Mouse (Mus musculus) layer of hippocampus, adult 8-10 months (tissue): ENCODE data around the gene Etv6. TPM values are rescaled to one million over a fixed set of nuclear protein-coding genes. Genes with fewer than 3 reads are reported as not detected.

Experiments
- DNase-seq, 2 experiments: peaks; one replicate each; pipeline ENCODE4 v3.0.0; 2022; ENCODE audit warnings: low spot score in 2 of 2
- total RNA-seq, 4 experiments: library from RNA; stranded (reverse); gene quantifications; 2 replicates each; pipeline ENCODE4 v1.2.4; 2022

The Etv6 gene
- total RNA-seq, 4 experiments from 2014 or later = 10.7 to 14.7 (median 12.2) TPM

DNA sequence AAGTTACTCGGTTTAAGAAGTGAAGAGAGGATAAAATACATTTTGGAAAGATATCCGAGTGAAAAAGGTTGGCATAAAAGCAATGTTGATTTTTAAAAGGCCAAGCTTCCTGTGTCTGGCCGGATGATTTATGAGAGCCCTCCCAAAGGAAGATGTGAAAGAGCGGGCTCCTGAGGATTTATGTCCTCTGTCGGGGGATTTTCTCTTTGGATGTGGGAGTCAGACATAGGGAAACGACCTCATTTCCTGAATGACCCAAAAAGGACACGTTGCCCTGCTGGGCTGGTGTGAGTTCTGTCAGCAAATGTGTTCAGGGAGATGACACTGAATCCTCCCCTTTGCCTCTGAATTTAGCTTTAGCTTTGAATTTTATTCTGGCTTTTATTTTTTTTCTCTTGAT, 8.0 kb downstream of the Etv6 start:
- no peak for DNase-seq

DNA sequence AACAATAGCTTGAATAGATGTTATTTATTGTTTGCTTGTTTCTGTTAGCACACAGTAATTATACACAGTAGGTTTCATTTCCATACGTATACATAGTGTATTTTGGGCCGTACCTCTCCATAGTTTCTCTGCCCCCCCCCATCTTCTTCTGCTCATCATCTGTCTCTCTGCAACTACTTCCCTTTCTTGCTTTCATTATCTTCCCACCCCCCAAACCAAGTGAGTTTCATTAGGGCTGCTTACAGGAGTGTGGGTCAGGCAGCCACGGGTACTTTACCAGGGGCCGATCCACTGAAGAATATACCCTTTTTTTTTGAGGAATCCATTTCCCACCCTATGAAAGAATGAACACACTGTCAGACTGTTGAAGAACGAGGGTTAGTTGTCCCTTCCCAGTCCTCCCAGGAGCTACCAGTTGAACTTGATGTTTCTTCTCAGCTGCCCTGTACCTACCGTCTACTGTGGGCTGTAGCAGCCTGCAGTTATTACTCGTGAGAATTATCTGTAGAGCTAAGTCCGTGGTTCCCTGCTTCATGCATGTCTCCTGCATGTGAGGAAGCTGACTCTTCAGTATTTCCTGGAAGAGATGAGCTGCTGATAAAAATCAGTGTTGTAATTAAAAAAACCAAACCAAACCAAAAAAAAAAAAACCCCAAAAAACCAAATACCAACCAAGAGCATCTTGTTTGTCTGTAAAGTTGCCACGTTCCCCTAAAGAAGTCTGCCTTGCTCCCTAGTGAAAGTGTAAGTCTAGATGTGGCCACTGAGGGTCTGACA, 9.8 kb downstream of the Etv6 start:
- DNase-seq = no peak

DNA sequence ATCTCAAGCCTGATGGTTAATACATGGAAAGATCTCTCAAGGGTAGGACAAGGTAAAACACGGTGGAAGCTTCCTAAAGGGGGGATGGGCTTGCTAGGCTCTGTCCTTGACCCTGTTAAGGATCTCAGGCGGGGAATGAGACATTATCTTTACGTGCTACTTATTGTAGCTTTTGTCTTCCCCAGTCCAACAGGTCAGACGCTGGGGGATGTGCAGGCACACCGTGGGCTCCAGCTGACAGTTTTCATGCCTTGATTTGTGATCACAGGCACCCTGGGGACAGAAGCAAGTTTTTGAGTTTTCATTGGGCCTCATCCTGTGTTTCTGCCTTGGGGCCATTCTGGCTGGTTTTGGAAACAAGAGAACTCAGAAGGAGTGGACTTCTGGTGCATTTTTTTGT, 10.6 kb downstream of the Etv6 start:
- DNase-seq = no peak

DNA sequence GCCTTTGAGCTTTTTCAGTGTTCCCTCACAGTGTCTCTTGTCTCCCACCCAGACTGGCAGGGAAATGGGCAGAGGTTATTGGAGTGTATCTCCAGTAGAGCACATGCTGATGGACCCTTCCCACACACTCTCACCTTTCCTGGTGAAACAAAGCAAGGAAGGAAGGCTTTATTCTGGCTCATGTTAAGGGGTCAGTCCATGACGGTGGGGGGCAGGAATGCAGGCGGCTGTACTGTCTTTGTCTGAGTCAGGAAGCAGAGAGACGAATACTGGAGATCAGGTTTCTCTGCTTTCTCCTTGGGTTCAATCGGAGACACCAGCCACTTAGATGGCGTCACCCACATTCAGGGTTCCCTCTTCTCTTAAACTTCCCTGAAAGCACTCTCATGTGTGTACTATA, 11.7 kb downstream of the Etv6 start:
- DNase-seq = no peak

DNA sequence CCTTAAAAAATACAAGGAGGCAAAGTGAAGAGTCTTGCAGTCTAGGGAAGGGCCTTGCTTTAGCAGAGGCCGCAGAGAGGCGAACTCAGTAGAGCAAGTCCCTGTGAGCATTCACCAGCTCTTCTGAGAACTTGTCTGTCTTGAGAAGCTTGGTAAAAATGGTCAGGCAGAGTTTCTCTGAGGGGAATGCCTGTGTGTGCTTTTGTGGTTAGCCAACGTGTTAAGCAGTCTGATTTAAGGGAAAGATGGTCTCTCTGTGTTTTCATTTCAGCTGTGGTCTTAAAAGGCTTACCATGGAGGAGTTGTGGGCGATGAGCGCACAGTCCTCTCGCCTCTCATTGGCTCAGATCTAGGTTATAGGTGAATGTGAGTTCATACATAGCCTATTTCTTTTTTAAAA, 12.5 kb downstream of the Etv6 start:
- no peak for DNase-seq

DNA sequence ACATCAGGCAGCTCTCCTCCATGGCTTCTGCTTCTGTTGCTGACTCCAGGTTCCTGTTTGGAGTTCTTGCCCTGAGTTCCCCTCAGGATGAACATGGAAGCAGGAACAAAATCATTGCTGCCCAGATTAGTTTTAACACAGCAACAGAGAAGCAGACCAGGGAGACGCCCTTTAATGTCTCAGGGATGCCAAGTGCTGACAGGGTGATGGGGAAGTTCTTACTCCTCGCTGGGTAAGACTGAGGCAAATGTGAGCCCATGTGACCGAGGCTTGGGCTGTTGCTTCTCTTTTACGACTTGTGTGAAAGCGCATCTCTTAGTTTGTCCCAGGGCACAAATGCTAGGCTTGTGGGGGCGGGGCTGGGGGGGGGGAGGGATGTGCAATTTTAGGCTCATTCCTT, 13.5 kb downstream of the Etv6 start:
- DNase-seq = no peak

DNA sequence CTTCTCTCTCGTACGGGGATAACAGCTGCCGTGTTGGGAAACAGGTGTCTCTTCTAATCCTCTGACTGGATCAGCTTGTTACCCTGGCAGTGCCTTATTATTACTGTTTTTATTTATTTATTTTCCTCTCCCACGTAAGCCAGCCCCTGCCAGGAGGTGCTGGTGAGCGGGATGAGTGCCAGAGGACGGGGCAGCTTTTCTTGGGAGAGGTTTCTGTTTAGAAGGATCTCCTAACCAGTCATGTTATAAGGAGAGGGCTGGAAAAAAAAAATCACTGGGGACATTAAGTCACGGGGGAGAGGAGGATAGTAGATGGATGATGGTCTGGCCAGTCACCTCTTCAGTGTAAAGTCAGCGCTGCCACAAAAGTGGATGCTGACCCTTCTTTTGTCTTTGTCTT, 15.0 kb downstream of the Etv6 start:
- DNase-seq = peak in 1 of 2 experiments; percentile 24

DNA sequence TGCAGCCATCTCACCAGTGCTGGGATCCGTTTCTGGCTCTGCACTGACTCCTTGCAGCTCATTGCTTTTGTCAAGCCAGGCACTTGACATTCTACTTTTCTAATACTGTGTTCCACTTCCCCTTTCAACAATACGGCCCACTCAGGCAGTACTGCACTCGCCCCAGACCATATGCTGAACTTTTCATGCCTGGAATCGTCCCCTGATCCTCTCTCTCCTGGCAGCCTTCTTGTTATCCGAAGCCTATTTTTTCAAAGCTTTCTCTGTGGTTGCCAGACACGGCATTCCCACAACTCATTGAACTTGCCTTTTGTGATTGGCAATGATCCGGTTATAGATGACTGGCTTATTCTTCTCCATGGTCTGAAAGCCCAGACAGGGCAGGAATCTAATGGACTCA, 16.4 kb downstream of the Etv6 start:
- peak; percentile 25 to 29 for DNase-seq

DNA sequence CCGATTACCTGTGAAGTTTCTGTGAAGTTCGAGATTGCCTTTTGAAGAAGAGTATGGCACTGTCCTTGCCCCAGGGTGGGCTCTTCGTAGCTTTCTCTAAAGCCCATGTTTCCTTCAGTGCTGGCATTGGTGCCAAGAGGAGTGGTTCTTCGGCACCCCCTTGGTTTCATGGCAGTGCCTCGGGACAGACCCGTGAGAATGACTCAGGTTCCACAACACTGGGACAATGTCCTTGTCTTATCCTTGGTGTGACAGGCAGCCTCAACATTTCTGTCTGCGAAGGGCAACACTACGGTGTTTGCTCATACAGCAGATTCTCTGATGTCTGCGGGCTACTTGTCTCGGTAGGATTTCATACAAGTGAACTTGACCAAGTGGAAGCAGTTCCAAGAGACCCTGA, 17.6 kb downstream of the Etv6 start:
- no peak for DNase-seq

DNA sequence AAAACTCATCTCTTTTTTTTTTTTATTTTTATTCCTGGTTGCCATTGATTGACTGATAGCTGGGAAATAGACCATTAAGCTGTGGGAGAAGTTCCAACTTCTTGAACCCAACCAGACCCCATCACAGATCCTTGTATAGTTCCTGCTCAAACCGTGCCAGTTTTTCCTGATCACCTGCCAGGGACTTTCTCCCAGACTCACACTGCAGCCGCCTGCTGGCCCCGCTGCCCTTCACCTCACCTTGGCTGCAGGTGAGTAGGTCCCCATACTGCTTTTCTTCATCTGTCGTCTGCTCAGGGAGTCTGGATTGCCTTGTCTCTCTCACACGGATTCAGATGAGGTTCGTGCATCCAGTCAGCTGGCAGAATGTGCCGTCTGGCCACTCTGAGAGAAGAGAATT, 18.1 kb downstream of the Etv6 start:
- DNase-seq = no peak

DNA sequence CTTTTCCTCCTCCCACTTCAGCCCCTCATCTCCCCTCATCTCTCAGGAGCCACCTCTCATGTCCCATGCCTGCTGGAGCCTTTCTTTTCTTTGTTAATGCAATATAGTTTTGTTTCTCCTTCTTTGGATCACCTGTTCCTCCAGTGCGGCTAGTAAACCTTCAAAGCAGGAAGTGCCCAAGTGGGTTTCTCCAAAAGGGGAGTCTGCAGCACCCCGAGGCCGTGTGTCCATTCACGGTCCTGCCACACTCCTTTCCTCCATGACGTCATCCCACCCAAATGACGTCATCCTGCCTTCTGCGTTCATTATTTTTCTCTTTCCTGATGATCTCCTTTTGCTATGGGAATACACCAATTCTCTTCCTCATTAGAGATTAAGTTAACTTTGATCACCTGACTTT, 20.1 kb downstream of the Etv6 start:
- DNase-seq = no peak

DNA sequence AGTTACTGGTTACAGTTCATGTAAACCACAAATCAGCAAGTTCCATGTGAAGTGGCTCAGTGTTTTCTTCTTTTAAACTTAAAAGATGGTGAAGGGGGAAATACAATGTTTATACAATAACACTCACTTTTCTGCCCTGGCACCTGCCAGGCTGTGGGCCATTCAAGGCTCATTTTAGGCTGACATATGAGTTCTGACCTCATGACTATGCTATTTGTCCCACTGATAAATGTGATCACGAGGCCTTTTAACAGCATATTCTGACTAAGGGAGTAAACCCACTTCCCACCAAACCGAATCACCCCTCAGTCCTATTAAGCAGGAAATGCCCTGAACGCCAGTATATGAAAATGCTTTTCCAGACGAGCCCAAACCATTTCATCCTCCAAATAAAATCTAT, 23.0 kb downstream of the Etv6 start:
- DNase-seq = no peak

DNA sequence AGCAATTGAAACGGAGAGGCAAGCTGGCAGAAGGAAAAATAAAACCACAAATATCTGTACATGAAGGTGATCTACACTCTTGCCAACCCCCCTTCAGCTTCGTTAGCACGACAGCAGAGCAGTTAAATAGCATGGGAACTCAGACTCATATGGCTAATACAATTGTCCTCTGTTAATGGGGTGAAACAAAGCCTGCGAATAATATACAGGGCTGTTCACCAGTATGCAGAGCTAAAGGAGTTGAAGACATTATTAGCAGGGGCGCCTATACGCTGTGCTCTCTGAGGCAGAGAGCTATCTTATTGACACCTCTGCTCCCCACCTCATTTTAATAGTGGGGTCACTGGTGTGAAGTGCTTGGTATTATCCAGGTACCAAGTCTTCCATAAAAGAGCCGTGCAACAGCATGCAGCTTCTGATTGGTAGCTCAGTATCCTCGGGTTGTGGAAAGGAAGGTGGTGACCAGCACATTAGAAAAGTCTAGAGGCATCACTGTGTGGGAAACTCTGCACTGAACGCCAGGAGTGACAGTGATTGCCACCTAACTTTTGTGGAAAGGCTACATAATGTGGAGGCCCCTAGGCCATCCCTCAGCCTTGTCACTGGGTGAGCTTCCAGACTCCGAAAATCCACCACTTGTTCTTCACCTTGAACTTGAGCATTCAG, 23.5 kb downstream of the Etv6 start:
- no peak for DNase-seq

DNA sequence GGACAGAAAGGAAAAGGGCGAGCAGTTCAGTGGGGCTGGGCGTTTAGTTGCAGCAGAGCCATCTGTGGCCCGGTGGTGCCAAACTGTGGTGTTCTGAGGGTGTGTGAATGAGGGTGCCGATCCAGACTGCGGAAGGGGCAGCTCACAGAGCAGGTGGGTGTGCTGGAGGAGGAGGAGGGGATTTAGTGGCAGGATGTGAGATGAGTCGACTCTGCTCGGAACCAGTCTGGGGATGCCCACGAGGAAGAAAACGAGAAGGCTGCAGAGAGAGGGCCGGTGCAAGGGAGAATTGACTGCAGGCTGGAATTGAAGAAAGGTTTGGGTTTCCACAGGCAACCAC, 24.0 kb downstream of the Etv6 start:
- no peak for DNase-seq

DNA sequence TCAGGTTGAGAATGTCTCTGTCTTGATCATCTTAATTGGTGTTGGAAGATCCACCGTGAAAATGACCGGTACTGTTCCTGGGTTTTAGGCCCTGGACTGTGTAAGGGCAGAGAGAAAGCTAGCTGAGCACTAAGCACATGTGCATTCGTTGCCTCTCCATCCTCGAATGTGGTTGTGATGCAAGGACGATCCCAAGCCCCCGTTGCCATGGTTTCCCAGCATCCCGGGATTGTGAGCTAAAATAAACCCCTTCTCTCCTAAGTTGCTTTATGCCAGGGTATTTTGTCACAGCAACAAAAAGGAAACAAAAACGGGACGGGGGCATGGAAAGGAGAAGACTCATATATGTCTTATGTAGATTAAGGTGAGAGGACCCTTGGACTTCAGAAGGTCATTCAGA, 24.5 kb downstream of the Etv6 start:
- no peak for DNase-seq

DNA sequence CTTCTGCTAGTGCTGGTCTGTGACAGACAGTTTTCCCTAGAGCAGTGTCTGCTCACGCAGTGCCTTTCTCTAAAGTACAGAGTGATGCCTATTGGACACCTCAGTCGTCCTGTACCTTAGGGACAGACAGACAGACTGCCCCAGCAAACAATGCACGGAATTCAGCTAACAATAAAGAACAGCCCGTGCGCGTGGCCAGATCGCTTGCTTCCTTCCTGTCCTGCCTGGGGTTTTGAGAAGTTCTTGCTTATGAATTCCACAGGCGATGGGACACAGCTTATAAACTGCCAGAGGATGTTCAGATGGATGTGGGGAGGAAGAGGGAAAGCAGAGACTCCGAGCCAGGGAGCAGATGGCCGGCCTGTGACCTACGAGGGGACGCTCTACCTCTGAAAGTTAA, 25.3 kb downstream of the Etv6 start:
- DNase-seq = no peak

DNA sequence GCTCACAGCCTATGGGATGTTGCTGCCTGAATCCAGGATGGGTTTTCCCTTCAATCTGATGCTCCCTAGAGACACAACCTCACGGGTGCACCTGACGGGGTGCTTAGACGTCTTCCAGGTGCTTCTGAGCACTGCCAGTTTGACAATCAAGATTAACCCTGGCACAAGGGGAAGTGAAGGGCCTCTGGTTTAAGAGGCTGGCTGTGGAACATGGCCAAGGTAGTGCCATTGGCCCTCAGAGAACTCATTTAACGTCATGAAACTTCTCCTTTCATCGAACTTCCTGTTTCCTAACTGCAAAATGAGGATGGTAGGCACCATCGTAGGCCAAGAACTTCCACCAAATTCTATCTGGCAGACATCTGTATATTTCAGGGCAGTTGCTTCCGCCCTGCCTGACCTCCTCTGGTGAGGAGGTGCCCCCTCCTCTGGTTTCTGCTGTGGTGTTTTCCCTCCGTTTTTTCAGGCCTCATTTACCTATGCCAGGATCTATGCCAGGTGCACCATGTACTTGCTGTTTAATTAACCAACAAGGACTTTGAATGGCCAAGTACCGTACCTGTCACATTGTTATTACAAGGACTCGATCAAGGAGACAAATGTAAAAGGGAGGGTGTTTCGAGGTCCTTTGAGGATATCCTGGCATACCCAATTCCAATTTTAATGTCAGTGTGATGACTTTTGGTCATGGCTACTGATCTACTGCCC, 29.7 kb downstream of the Etv6 start:
- DNase-seq = no peak

DNA sequence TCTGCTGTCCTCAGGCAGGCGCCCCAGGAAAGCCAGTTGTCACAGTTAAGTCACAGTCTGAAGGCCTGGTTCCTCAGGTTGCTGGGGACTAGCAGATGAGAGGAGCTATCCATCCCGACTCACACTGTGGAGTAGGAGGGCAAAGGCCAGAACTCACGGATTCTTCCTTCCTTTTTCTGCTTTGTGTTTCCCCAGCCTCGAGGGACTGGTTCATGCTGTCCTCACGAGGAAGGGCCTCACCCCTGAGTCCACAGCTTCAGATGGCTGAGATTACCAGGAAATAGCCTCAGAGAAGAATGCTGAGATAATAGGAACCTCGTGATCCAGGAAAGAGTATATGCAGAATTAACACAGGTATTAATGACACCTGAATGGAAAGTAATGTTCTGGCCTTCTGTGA, 30.6 kb downstream of the Etv6 start:
- no peak for DNase-seq

DNA sequence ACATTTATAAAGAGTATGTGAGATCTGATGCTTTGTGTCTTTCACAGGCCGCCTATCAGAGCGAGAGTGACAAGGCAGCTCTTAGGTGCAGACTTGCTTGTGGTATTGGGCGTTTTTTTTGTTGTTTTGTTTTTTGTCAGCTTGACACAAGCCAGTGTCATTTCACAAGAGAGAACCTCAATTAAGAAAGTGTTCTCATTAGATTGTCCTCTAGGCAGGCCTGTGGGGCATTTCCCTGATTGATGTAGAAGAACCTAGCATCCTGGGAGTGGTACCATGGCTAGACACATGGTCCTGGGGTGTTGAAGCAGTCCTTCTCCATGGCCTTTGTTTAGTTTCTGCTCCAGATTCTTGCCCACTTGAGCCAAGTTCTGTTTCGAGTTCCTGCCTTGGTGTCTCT, 31.5 kb downstream of the Etv6 start:
- no peak for DNase-seq

DNA sequence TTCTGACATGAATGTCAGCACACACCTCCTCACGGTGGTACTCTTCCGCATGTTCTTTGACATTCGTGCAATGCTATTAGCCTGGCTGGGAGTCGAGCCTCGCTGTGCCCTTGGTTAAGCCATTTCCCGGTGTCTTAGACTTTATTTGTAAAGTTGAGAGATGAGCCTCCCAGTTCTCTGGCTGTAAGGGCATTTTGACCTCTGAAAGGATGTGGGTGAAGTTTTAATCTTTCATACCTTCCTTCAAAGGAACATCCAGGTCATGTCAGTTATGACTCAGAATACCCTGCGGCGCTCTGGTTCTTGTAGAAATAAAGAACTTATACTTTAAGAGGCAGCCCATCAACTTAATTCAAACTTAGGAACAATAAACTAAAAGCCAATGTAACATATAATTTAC, 32.0 kb downstream of the Etv6 start:
- DNase-seq = no peak

DNA sequence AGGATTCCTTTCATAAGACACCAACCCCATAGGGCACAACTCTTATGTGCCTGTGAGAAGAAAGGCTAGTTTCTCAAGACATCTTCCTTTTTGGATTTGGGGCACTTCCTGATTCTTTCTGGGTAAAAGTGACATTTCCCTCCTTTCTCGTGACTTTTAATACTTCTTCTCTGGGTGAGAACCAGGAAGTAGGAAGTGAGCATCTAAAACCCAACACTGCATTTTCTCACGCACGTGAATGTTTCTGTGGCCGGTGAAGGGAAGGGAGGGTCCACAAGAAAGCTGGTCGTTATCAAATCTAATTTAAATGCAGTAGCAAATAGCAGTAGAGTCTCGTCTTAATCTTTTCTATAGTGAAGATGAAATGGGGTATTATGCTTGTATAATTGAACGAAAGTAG, 36.9 kb downstream of the Etv6 start:
- no peak for DNase-seq

DNA sequence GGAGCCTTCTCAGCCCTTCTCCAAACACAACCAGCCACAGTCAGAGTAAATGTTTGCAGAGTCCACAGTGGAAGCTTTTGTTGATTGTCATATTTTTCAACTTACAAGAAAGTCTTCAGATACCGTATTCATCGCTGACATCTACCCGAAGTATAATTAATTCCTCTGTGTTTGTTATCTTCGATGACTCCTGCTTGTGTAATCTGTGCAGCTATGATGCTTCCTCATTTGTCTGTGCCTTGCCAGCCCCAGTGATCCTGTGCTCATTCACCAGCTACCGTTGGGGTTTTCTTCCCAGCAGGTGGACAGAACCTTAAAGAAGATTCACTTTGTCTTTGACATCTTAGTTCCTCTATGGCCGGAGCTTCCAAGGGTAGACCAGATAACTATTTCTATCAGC, 37.4 kb downstream of the Etv6 start:
- DNase-seq = no peak

DNA sequence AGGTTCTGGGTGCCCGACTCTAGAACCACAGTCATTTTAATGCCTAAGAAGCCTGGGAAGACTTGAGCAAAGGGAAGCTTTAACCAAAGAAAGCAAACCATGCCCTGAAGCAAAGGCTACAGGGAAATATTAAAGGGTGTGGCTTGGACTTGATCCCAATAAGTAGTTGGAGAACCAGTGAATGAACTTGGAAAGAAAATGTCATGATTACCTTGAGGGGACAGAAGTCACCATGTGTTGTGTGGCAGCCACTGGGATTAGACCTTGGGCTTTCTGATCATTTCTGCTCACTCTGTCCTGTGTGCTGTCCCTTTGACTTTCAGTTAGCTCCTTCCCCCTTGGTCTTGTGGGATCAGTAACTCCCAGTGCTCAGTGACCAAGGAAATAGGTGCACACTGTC, 38.9 kb downstream of the Etv6 start:
- no peak for DNase-seq
